Mouse (Mus musculus) cerebellum, postnatal 14 days (tissue): ENCODE data around the gene Pf4.

ENCODE experiments used
- DNase-seq, 2 experiments: peaks; one replicate each; pipeline ENCODE4 v3.0.0; 2021; ENCODE audit warnings: mixed read lengths in 2 of 2

Pf4 gene

GRCm38 (mm10) chr5:90771880-90772653 lies at the start of gene Pf4:
Gene Pf4 (plus strand): TSS chr5:90772435.
- DNase-seq = no peak

- DNase-seq = no peak
Observed at GRCm38 (mm10) chr5:90722656-90723055, 49.6 kb upstream of the Pf4 start.

- DNase-seq = no peak
Observed at GRCm38 (mm10) chr5:90728254-90728653, 44.0 kb upstream of the Pf4 start.

GRCm38 (mm10) chr5:90731480-90731879 lies 40.8 kb upstream of the Pf4 start:
- peak; percentile 86 to 94 for DNase-seq

- no peak for DNase-seq
Observed at GRCm38 (mm10) chr5:90742029-90742428, 30.2 kb upstream of the Pf4 start.

- DNase-seq = no peak
Observed at GRCm38 (mm10) chr5:90753934-90754333, 18.3 kb upstream of the Pf4 start.

GRCm38 (mm10) chr5:90758020-90758605 lies 14.1 kb upstream of the Pf4 start:
- no peak for DNase-seq

GRCm38 (mm10) chr5:90759077-90760065 lies 12.9 kb upstream of the Pf4 start, which contains the start of gene Cxcl5:
Gene Cxcl5 (plus strand): TSS chr5:90759360.
- peak; percentile 39 to 42 for DNase-seq

- no peak for DNase-seq
Observed at GRCm38 (mm10) chr5:90760303-90760702, 11.9 kb upstream of the Pf4 start.

GRCm38 (mm10) chr5:90760844-90761243 lies 11.4 kb upstream of the Pf4 start:
- DNase-seq = no peak

- no peak for DNase-seq
Observed at GRCm38 (mm10) chr5:90761834-90762233, 10.4 kb upstream of the Pf4 start.

- no peak for DNase-seq
Observed at GRCm38 (mm10) chr5:90763912-90764665, 8.1 kb upstream of the Pf4 start.

GRCm38 (mm10) chr5:90765821-90766606 lies 6.2 kb upstream of the Pf4 start:
- DNase-seq = no peak

GRCm38 (mm10) chr5:90768218-90768617 lies 4.0 kb upstream of the Pf4 start, which contains the start of gene Ppbp:
Gene Ppbp (plus strand): TSS chr5:90768518.
- no peak for DNase-seq

GRCm38 (mm10) chr5:90771369-90771768 lies 866 bp upstream of the Pf4 start:
- no peak for DNase-seq

GRCm38 (mm10) chr5:90775562-90775961 lies 3.3 kb downstream of the Pf4 start:
- no peak for DNase-seq

- no peak for DNase-seq
Observed at GRCm38 (mm10) chr5:90777621-90778020, 5.4 kb downstream of the Pf4 start.

- DNase-seq = no peak
Observed at GRCm38 (mm10) chr5:90778856-90779255, 6.6 kb downstream of the Pf4 start.

GRCm38 (mm10) chr5:90783697-90784096 lies 11.5 kb downstream of the Pf4 start:
- DNase-seq = no peak

GRCm38 (mm10) chr5:90785659-90786588 lies 13.7 kb downstream of the Pf4 start, which contains the start of gene Cxcl3:
Gene Cxcl3 (plus strand): TSS chr5:90786103.
- DNase-seq = peak; percentile 57 to 59
